Mouse (Mus musculus) liver, adult 2 months (tissue): ENCODE results near the gene Irgq. TPM values are rescaled to one million over a fixed set of nuclear protein-coding genes. Genes with fewer than 3 reads are reported as not detected.
"Not testable (repeated sequence)": the region's sequence is repeated elsewhere in the genome, so short reads cannot be mapped to it uniquely, and the experiment has no call there.

Experiments used
- DNase-seq: peaks from one replicate; pipeline ENCODE4 v3.0.0-alpha.2; 2011; ENCODE audit warnings: low read depth, low spot score; ENCODE audit errors: extremely low read depth
- H3K27ac ChIP-seq: fragments of 200-500 bp; replicated peaks from 2 replicates; pipeline ENCODE4 v1.5.1; 2012; ENCODE audit warnings: low read depth, mild to moderate bottlenecking, control low read depth, inconsistent platforms, low read length; ENCODE audit not compliant: insufficient read depth
- H3K27me3 ChIP-seq: fragments of 200-500 bp; 2 replicates; pipeline ENCODE4 v1.6.1; 2012; ENCODE audit warnings: mild to moderate bottlenecking, moderate library complexity, low read length, inconsistent platforms; ENCODE audit not compliant: control insufficient read depth, insufficient read depth
- H3K36me3 ChIP-seq: fragments of 200-500 bp; 2 replicates; pipeline ENCODE4 v1.6.1; 2012; ENCODE audit warnings: low read length, inconsistent platforms; ENCODE audit not compliant: control insufficient read depth, insufficient read depth
- H3K4me1 ChIP-seq: fragments of 200-500 bp; 2 replicates; pipeline ENCODE4 v1.6.1; 2011; ENCODE audit warnings: low read length; ENCODE audit not compliant: control insufficient read depth, insufficient read depth
- H3K4me3 ChIP-seq: fragments of 200-500 bp; 2 replicates; pipeline ENCODE4 v1.5.1; 2011; ENCODE audit warnings: low read depth, mild to moderate bottlenecking, control low read depth, low read length, moderate library complexity; ENCODE audit not compliant: insufficient read depth
- H3K79me2 ChIP-seq: fragments of 200-500 bp; 2 replicates; pipeline ENCODE4 v1.6.1; 2012; ENCODE audit warnings: inconsistent platforms, mild to moderate bottlenecking, low read length, moderate library complexity; ENCODE audit not compliant: control insufficient read depth, insufficient read depth
- H3K9ac ChIP-seq: fragments of 200-500 bp; 2 replicates; pipeline ENCODE4 v1.6.1; 2012; ENCODE audit warnings: low read depth, mild to moderate bottlenecking, control low read depth, inconsistent platforms, low read length
- CTCF ChIP-seq: fragments of 200-500 bp; IDR thresholded peaks from 2 replicates; pipeline ENCODE4 v1.5.1; 2011; ENCODE audit warnings: low read depth, low read length, control low read depth
- POLR2A ChIP-seq: fragments of 200-500 bp; IDR thresholded peaks from 2 replicates; pipeline ENCODE4 v1.6.1; 2011; ENCODE audit warnings: low read length, control low read depth; ENCODE audit not compliant: insufficient read depth; ENCODE audit errors: extremely low read depth
- WGBS: fragments of 180-500 bp; shearing (Covaris S2); methylation state at CpG from one replicate; pipeline ENCODE4 v1.1.7; 2018; 5-methylcytosine and 5-hydroxymethylcytosine counted together
- polyA plus RNA-seq: library from polyadenylated mRNA; depleted of rRNA; stranded (reverse); fragments of >200 nt; gene quantifications from 2 replicates; pipeline ENCODE4 v1.2.3, GENCODE M21; 2012; rRNA removed
- total RNA-seq: library from RNA; depleted of rRNA; stranded (reverse); fragments of >200 nt; gene quantifications from 2 replicates; pipeline ENCODE4 v1.2.3, GENCODE M21; 2014; rRNA removed

Irgq gene
- total RNA-seq: 3.0 and 4.8 TPM in 2 replicates
- polyA plus RNA-seq: 12.5 and 14.0 TPM in 2 replicates

- WGBS: under 1% methylated on average over 44 of the region's 44 CpGs
- TF ChIP-seq CTCF (no peak), POLR2A (0 out of 2 replicates have a peak, but pooled peaks have one; percentile 23)
- H3K27ac ChIP-seq: peak within 1 kb of the TSS; percentile 77
- peak within 1 kb of the TSS; percentile 82 for H3K9ac ChIP-seq
- peak; percentile 99 for DNase-seq
- peaks cover 6% of the 10 kb centered on the region for H3K4me1 ChIP-seq
- peaks cover 2% of the 10 kb centered on the region; the same call in 1 of the 2 replicates for H3K36me3 ChIP-seq
- H3K79me2 ChIP-seq: peaks cover 5% of the 10 kb centered on the region; the same call in 1 of the 2 replicates
- H3K27me3 ChIP-seq: no peaks in the 10 kb centered on the region
- peak within 1 kb of the TSS; percentile 78 for H3K4me3 ChIP-seq
These were observed at the start of gene Irgq for GRCm38 (mm10) chr7:24530062-24530931. Irgq (plus strand) TSS chr7:24530689.

- H3K79me2 ChIP-seq: no peaks in the 10 kb centered on the region
- peak overlapping the region; percentile 76; the same call in 1 of the 2 replicates for H3K4me3 ChIP-seq
- H3K27ac ChIP-seq: no peak overlapping the region
- no peak overlapping the region for H3K9ac ChIP-seq
- no peaks in the 10 kb centered on the region for H3K27me3 ChIP-seq
- H3K4me1 ChIP-seq: no peaks in the 10 kb centered on the region
- 31% methylated on average over 14 of the region's 14 CpGs for WGBS
- no peaks in the 10 kb centered on the region for H3K36me3 ChIP-seq
- TF ChIP-seq CTCF: no peak
- no peak for TF ChIP-seq POLR2A
- no peak for DNase-seq
These were observed 49.5 kb upstream of the Irgq start for GRCm38 (mm10) chr7:24480986-24481473.

- Histone ChIP-seq H3K4me3 (peak within 1 kb of the TSS; percentile 76), H3K4me1 (no peaks in the 10 kb centered on the region), H3K27me3 (no peaks in the 10 kb centered on the region), H3K79me2 (no peaks in the 10 kb centered on the region), H3K9ac (peak within 1 kb of the TSS; percentile 96), H3K36me3 (no peaks in the 10 kb centered on the region), H3K27ac (no peak within 1 kb of the TSS)
- 2% methylated on average over 74 of the region's 83 CpGs for WGBS
- TF ChIP-seq CTCF (no peak), POLR2A (no peak)
- peak; percentile 25 for DNase-seq
These were observed 48.8 kb upstream of the Irgq start, which contains the start of gene Cadm4 for GRCm38 (mm10) chr7:24481474-24482207. Cadm4 (plus strand) TSS chr7:24482023.

GRCm38 (mm10) chr7:24482208-24483020, 48.1 kb upstream of the Irgq start:
- Histone ChIP-seq H3K27ac (no peak overlapping the region), H3K79me2 (no peaks in the 10 kb centered on the region), H3K36me3 (no peaks in the 10 kb centered on the region), H3K27me3 (no peaks in the 10 kb centered on the region), H3K9ac (peak overlapping the region; percentile 96), H3K4me1 (no peaks in the 10 kb centered on the region), H3K4me3 (peak overlapping the region; percentile 67)
- TF ChIP-seq POLR2A (no peak), CTCF (no peak)
- DNase-seq: no peak
- 11% methylated on average over 11 of the region's 38 CpGs for WGBS

- not testable (repeated sequence) for H3K4me1 ChIP-seq, H3K9ac ChIP-seq, DNase-seq, H3K36me3 ChIP-seq, H3K79me2 ChIP-seq, H3K27me3 ChIP-seq, H3K4me3 ChIP-seq, H3K27ac ChIP-seq
- WGBS: 43% methylated on average over 6 of the region's 6 CpGs
These were observed 47.2 kb upstream of the Irgq start for GRCm38 (mm10) chr7:24483291-24483690.
